Mouse (Mus musculus) urinary bladder, adult 18-20 months (tissue): ENCODE measurements at regions not wholly inside any gene's neighbourhood (a gene's known extent, or its start where the extent isn't known, plus 50 kb on each side); places are given as distances from the start of the nearest gene placed in this dataset.

Experiments used
- DNase-seq, 2 experiments: peaks; one replicate each; pipeline ENCODE4 v3.0.0; 2022; ENCODE audit warnings: low spot score in 2 of 2, mixed read lengths in 2 of 2

GRCm38 (mm10) chr10:45972240-45972639 is 394.6 kb downstream of the Hace1 start:
- DNase-seq, result peak in 1 of 2 experiments; percentile 1

DNA sequence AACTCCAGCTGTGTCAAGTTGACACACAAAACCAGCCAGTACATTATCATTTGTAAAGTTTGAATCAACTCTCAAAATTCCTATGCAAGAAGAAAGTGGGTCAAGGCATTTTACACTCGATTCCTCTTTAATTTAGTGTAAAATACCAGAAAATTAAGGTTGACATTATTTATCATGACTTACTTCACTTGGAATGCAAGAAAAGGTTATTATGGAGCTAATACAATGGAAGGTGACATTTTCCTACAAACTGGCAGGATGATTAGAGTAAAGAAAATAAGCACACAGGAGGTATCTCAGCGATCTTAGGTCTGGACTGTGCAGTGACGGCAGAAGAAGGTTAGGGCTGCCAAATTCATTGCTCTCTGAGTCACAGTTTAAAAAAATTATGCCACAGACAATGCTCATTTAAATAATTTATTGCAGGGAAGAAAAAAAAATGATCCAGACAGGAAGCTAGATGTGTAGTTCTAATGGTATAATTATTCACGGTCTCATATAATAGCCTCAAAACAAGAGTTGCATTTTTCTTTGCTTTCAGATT is 405.2 kb downstream of the Hace1 start:
- DNase-seq, result no peak

- DNase-seq, result no peak
These were observed 406.2 kb downstream of the Hace1 start for GRCm38 (mm10) chr10:45983671-45984335.

GRCm38 (mm10) chr10:45986341-45986740 is 408.7 kb downstream of the Hace1 start:
- DNase-seq, result no peak

DNA sequence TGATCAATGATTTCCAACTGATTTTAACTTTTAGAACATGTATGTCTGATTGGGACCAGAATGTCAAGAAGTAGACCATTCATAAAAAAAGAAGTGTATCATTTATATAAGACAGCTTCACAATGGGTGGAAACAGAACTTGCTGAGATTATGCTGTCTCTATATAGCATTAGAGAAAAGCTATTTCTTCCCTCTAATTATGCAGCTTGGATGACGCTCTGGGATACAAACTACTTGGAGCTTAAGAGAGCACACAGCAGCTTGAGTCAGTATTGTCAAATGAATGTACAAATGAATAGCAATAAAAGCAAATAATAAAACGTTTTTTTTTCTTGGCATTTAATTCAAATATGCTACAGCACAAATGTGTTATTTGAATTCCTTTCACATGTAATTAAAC is 428.7 kb downstream of the Hace1 start:
- no peak for DNase-seq

GRCm38 (mm10) chr10:46011916-46012596 is 434.4 kb downstream of the Hace1 start:
- peak; percentile 6 to 14 for DNase-seq

- DNase-seq, result no peak
These were observed 435.0 kb downstream of the Hace1 start for GRCm38 (mm10) chr10:46012599-46012998.

GRCm38 (mm10) chr10:46016295-46016694 is 438.7 kb downstream of the Hace1 start:
- no peak for DNase-seq

DNA sequence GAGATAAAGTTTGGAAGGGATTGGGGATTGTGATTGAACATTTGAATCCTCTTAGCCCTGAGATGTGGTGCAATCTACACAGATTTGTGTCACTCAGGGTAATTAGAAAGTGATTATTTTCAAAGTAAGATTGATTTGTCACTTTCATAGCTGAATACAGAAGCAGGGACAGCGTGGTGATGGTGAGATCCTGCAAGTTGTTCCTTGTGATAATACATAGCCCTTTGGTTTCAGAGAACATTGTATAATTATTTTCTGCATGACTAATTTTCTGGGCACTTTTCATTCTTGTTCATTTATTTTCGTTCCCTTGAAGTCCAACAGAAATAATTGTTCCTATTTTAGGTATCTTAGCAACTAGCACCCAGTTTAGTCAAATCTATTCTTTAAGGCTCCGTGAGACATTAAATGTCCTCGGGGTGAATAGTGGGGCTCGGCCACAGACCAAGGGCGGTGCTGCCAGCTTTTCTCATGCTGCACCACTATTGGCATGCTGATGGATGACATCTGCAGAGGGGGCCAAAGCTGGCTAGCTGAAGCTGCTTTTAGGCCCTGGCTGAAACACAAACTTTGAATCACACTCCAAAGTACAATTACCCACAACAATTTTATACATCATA is 468.0 kb downstream of the Hace1 start:
- DNase-seq, result no peak

DNA sequence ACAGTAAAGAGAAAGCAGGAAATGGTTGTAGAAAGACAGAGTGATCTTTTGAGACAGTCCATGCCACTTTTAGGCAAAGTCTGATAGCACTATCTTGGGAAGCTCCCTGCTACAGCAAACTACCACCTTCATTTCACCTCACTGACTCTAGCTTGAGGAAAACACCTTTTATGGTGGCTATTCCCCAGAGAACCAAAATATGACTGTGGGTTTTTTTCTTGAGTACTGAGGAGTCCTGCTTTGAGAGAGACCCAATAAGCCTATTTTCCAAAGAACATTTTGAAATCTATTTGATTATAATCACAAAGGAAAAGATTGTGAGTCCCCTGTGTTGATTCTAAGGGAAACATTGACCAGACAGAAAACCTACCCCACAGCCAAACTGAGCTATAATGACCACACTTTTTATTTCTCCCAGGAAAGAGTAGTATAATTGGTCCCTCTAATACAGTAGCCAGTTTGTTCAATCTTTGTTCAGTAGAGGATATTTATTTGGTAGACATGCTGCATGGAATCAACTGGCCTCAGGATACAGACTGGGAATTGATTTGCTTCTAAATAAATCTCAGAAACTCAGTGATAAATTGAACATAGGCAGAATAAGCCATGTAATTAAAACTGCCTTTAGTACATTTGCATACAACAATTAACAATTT is 468.6 kb downstream of the Hace1 start:
- no peak for DNase-seq

- no peak for DNase-seq
These were observed 469.3 kb downstream of the Hace1 start for GRCm38 (mm10) chr10:46046890-46047414.

GRCm38 (mm10) chr10:46047591-46047990 is 470.0 kb downstream of the Hace1 start:
- DNase-seq, result no peak

DNA sequence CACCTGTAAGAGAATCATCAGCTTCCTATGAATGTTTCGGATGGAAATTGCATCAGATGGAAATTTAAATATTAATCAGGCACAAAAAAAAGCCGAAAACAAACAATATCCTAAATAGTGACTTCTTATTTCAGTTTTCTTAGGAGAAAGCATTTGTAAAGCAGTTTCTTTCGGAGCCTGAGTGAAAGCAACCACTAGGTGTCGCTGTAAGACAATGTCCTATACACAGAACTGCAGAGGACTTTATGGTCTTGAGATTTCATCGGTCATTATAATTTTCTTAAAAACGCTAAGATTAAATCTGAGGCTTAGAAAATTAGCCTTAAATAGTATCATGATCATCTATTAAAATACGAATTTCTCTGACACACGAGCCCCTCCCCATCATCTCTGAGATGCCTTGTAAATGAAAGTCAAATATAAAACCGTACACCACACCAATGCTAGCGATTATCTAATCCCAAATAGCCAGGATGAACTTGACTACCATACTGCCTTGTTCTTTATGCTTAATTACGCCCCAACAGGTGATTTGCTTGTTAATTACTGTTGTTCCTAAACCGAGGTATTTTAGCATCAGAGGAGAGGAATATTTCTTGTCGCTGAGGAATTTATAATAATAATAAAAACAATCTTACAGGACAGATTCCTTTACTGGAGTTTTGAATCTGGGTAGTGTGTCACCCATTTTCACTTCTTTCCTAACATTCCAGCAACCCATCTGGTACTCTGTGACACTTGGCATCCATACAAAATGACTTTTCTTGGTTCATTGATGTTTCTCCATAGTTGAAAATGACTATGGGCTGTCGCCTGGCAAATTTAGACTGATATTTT is 480.0 kb downstream of the Hace1 start:
- DNase-seq, result no peak

GRCm38 (mm10) chr10:46058199-46058472 is 480.5 kb downstream of the Hace1 start:
- no peak for DNase-seq

GRCm38 (mm10) chr10:46059285-46059684 is 481.7 kb downstream of the Hace1 start:
- DNase-seq, result no peak

GRCm38 (mm10) chr10:46063831-46064230 is 486.2 kb downstream of the Hace1 start:
- no peak for DNase-seq

- no peak for DNase-seq
These were observed 493.1 kb downstream of the Hace1 start for GRCm38 (mm10) chr10:46070766-46071165.

DNA sequence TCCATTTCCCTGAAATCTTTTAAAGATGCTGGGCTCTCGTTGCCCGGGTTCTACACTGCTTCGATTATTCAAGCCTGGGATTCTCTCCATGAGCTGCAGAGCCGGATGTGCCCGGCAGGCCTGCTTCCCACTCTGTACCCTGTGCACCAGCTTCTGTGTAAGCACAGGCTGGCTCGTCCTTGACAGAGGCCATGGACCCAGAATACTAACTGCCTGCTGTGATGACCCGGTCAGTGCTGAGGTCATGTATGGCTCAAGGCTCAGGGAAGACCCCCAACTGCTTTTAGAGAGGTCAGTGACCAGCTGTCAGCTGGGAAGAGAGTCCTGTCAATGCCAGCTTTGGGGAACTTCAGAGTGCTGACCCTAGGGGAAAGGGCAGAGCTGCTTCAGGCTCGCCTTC is 493.6 kb downstream of the Hace1 start:
- no peak for DNase-seq

GRCm38 (mm10) chr10:46071810-46072549 is 494.4 kb downstream of the Hace1 start:
- no peak for DNase-seq
